Mouse (Mus musculus) natural killer cell, adult 2 months (primary cell): ENCODE measurements around the gene Aoah.

Experiments
- DNase-seq, 2 experiments: peaks; one replicate each; pipeline ENCODE4 v3.0.0; 2022; ENCODE audit warnings: low spot score in 2 of 2

The Aoah gene

GRCm38 (mm10) chr13:20905195-20905594 lies 111.3 kb downstream of the Aoah start:
- no peak for DNase-seq

- no peak for DNase-seq
These were observed 123.0 kb downstream of the Aoah start for GRCm38 (mm10) chr13:20916698-20917511.

GRCm38 (mm10) chr13:20920401-20920800 lies 126.5 kb downstream of the Aoah start:
- DNase-seq: no peak

- no peak for DNase-seq
These were observed 142.1 kb downstream of the Aoah start for GRCm38 (mm10) chr13:20936016-20936415.

GRCm38 (mm10) chr13:20937452-20937851 lies 143.5 kb downstream of the Aoah start:
- peak; percentile 17 to 33 for DNase-seq

GRCm38 (mm10) chr13:20939099-20939498 lies 145.2 kb downstream of the Aoah start:
- DNase-seq: no peak

- peak; percentile 13 to 28 for DNase-seq
These were observed 146.5 kb downstream of the Aoah start for GRCm38 (mm10) chr13:20940389-20940788.

GRCm38 (mm10) chr13:20941707-20942106 lies 147.8 kb downstream of the Aoah start:
- DNase-seq: no peak

GRCm38 (mm10) chr13:20963086-20963485 lies 169.2 kb downstream of the Aoah start:
- no peak for DNase-seq

- no peak for DNase-seq
These were observed 187.6 kb downstream of the Aoah start for GRCm38 (mm10) chr13:20981234-20982230.

GRCm38 (mm10) chr13:20985510-20985909 lies 191.6 kb downstream of the Aoah start:
- no peak for DNase-seq

- DNase-seq: no peak
These were observed 192.0 kb downstream of the Aoah start for GRCm38 (mm10) chr13:20985961-20986360.

GRCm38 (mm10) chr13:21005238-21005637 lies 211.3 kb downstream of the Aoah start:
- DNase-seq: no peak

- DNase-seq: no peak
These were observed 211.9 kb downstream of the Aoah start for GRCm38 (mm10) chr13:21005642-21006320.

GRCm38 (mm10) chr13:21006321-21006653 lies 212.4 kb downstream of the Aoah start:
- DNase-seq: no peak

GRCm38 (mm10) chr13:21013659-21014058 lies 219.7 kb downstream of the Aoah start:
- DNase-seq: no peak

GRCm38 (mm10) chr13:21024831-21025230 lies 230.9 kb downstream of the Aoah start:
- DNase-seq: no peak

GRCm38 (mm10) chr13:21033176-21033575 lies 239.3 kb downstream of the Aoah start:
- DNase-seq: no peak

GRCm38 (mm10) chr13:21035011-21035410 lies 241.1 kb downstream of the Aoah start:
- DNase-seq: no peak

- no peak for DNase-seq
These were observed 242.1 kb downstream of the Aoah start for GRCm38 (mm10) chr13:21035981-21036380.

GRCm38 (mm10) chr13:21040589-21041199 lies 246.8 kb downstream of the Aoah start:
- no peak for DNase-seq

GRCm38 (mm10) chr13:21050118-21050517 lies 256.2 kb downstream of the Aoah start:
- no peak for DNase-seq
